Mouse (Mus musculus) layer of hippocampus, postnatal 36 days (tissue): ENCODE results near the gene Pkm. TPM values are rescaled to one million over a fixed set of nuclear protein-coding genes. Genes with fewer than 3 reads are reported as not detected.

Source experiments
- DNase-seq, 2 experiments: peaks; one replicate each; pipeline ENCODE4 v3.0.0; 2022
- total RNA-seq, 2 experiments: library from RNA; stranded (reverse); gene quantifications; 2 replicates each; pipeline ENCODE4 v1.2.3; 2021

Gene Pkm
- total RNA-seq, 2 experiments from 2014 or later = 1,284 to 1,365 TPM

GRCm38 (mm10) chr9:59709225-59709624 lies 53.1 kb downstream of the Pkm start:
- no peak for DNase-seq

GRCm38 (mm10) chr9:59716275-59716898 lies 60.2 kb downstream of the Pkm start:
- no peak for DNase-seq

GRCm38 (mm10) chr9:59718237-59718636 lies 62.1 kb downstream of the Pkm start:
- DNase-seq = no peak

GRCm38 (mm10) chr9:59721144-59721543 lies 65.0 kb downstream of the Pkm start:
- no peak for DNase-seq

GRCm38 (mm10) chr9:59723096-59723657 lies 67.0 kb downstream of the Pkm start:
- peak; percentile 52 to 74 for DNase-seq

- DNase-seq = peak; percentile 40
Observed at GRCm38 (mm10) chr9:59723791-59724442, 67.7 kb downstream of the Pkm start.

- no peak for DNase-seq
Observed at GRCm38 (mm10) chr9:59725515-59725914, 69.3 kb downstream of the Pkm start.

- DNase-seq = no peak
Observed at GRCm38 (mm10) chr9:59727569-59728286, 71.6 kb downstream of the Pkm start.

Other genes with a start within 250 kb of the Pkm start
- gene Arih1, start 169.8 kb upstream of the Pkm start, total RNA-seq = 100 to 1,000 TPM; 108 to 111 TPM
- gene Hexa, start 116.8 kb upstream of the Pkm start, total RNA-seq = 10 to 100 TPM; 50.9 to 51.6 TPM
- 1 to 10 TPM; 2.1 to 2.7 TPM for gene Tmem202, start 116.5 kb upstream of the Pkm start, total RNA-seq
- gene Celf6, start 78.5 kb upstream of the Pkm start, total RNA-seq = 10 to 100 TPM; 28.6 to 29.8 TPM
- 100 to 1,000 TPM; 131 to 142 TPM for gene Parp6, start 39.1 kb upstream of the Pkm start, total RNA-seq
- 1 to 10 TPM; 5.0 to 6.9 TPM for gene Gramd2, start 23.8 kb downstream of the Pkm start, total RNA-seq
- gene Senp8, start 94.3 kb downstream of the Pkm start, total RNA-seq = 10 to 100 TPM in 1 of 2 experiments, 1 to 10 TPM in 1; 9.7 to 11.5 TPM
- 10 to 100 TPM; 65.4 to 72.9 TPM for gene Myo9a, start 94.5 kb downstream of the Pkm start, total RNA-seq